Mouse (Mus musculus): ENCODE data around the gene Bag3. TPM values are rescaled to one million over a fixed set of nuclear protein-coding genes. Genes with fewer than 3 reads are reported as not detected.

Bag3 gene
- polyA plus RNA-seq (2016; fragmentation: Nextera tagmentation; extraction: Ambion mirVana): 6.4 and 7.2 TPM in 2 replicates

DNA sequence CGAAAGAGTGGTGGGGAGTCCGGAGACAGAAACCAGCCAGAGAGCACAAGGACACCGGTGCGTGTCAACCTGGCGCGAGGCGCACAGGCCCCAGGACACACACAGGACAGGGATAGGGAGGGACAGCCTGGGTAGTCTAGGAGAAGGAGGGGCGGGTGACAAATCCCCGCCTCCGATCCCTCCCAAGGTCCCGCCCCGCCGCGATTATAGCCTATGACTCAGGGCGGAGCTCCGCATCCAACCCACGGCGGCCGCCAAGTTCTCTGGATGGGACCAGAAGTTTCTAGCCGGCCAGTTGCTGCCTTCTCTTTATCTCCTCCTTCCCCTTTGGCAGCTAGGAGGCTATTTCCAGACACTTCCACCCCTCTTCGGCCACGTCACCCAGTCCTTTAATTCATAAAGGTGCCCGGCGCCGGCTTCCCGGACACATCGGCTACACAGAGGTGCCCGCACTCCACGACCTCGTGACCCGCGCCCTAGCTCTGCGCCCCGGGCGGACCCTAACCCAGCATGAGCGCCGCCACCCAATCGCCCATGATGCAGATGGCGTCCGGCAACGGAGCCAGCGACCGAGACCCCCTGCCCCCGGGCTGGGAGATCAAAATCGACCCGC lies at the start of gene Bag3:
Gene Bag3 (plus strand): TSS at position 268 of the 613 bp plus-strand sequence.
- Histone ChIP-seq H3K9me3 (replicated peaks) (no peaks in the 10 kb centered on the region), H3K27ac (replicated peaks) (peak within 1 kb of the TSS; percentile 83), H3K36me3 (no peaks in the 10 kb centered on the region), H3K4me1 (peaks cover 22% of the 10 kb centered on the region), H3K27me3 (ENCODE audit: low read depth, poor library complexity, severe bottlenecking) (peaks cover 42% of the 10 kb centered on the region), H3K4me3 (peak within 1 kb of the TSS; percentile 61)
- WGBS: under 1% methylated on average over 46 of the region's 46 CpGs
- peak; percentile 88 for DNase-seq (ENCODE audit: low spot score)

DNA sequence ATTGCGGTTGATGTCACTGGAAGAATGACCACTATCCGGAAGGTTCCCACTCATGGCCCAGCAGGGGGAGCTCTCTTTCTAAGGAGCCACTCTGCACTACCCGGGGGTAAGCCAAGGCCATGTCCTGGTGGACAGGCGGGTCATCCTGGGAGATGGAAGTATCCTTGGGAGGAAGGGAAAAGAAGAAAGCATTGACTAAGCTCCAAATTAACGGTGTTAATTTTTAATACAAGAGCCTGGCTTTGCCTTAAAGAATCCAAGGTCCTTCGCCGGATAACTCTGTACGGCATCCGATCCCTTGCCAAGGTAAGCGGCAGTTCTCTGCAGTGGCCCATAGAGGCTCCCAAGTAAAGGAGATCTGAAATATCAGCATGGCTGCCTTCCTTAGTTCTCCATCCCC lies 49.1 kb upstream of the Bag3 start:
- WGBS: 34% methylated on average over 10 of the region's 10 CpGs

GRCm38 (mm10) chr7:128488986-128489385 lies 34.4 kb upstream of the Bag3 start:
- Histone ChIP-seq H3K27ac (replicated peaks) (no peak overlapping the region), H3K9me3 (replicated peaks) (peaks cover 36% of the 10 kb centered on the region), H3K4me3 (no peak overlapping the region), H3K4me1 (no peaks in the 10 kb centered on the region), H3K36me3 (no peaks in the 10 kb centered on the region), H3K27me3 (ENCODE audit: low read depth, poor library complexity, severe bottlenecking) (no peaks in the 10 kb centered on the region)
- no peak for DNase-seq (ENCODE audit: low spot score)
- WGBS: 95% methylated on average over 3 of the region's 3 CpGs

More for the DNA sequence above, 49.1 kb upstream of the Bag3 start:
- H3K9me3 ChIP-seq (replicated peaks): no peaks in the 10 kb centered on the region; the same call in 1 of the 2 replicates
- no peaks in the 10 kb centered on the region for H3K36me3 ChIP-seq
- no peak overlapping the region for H3K27ac ChIP-seq (replicated peaks)
- DNase-seq (ENCODE audit: low spot score): peak; percentile 72
- H3K4me1 ChIP-seq: no peaks in the 10 kb centered on the region
- H3K4me3 ChIP-seq: peak overlapping the region; percentile 30; the same call in 1 of the 2 replicates
- H3K27me3 ChIP-seq (ENCODE audit: low read depth, poor library complexity, severe bottlenecking): no peaks in the 10 kb centered on the region

DNA sequence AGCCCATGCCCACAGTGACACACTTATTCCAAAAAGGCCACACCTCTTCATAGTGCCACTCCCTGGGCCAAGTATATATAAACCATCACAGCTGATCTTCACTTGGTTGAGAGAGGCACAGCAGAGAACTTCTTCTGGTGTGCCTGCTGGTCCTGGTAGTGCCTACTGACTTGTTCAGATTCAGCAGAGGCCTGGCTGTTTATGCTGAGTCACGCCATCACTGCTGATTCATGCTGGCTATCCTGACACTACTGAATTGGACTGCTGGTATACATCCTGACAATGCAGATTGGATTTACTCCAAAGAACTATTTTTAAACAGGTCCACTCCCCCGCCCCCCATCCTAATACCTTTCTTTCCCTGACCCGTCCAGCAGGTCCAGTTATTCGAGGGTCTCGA lies 28.9 kb upstream of the Bag3 start:
- H3K27ac ChIP-seq (replicated peaks): no peak overlapping the region
- 86% methylated on average over 5 of the region's 5 CpGs for WGBS
- H3K27me3 ChIP-seq (ENCODE audit: low read depth, poor library complexity, severe bottlenecking): no peaks in the 10 kb centered on the region
- H3K4me3 ChIP-seq: no peak overlapping the region
- no peaks in the 10 kb centered on the region for H3K4me1 ChIP-seq
- no peaks in the 10 kb centered on the region for H3K36me3 ChIP-seq
- H3K9me3 ChIP-seq (replicated peaks): no peaks in the 10 kb centered on the region
- no peak for DNase-seq (ENCODE audit: low spot score)

GRCm38 (mm10) chr7:128499801-128500200 lies 23.6 kb upstream of the Bag3 start:
- Histone ChIP-seq H3K27me3 (ENCODE audit: low read depth, poor library complexity, severe bottlenecking) (no peaks in the 10 kb centered on the region), H3K9me3 (replicated peaks) (no peaks in the 10 kb centered on the region), H3K36me3 (no peaks in the 10 kb centered on the region), H3K27ac (replicated peaks) (no peak overlapping the region), H3K4me1 (no peaks in the 10 kb centered on the region), H3K4me3 (no peak overlapping the region)
- no peak for DNase-seq (ENCODE audit: low spot score)
- WGBS: 86% methylated on average over 6 of the region's 6 CpGs

GRCm38 (mm10) chr7:128504091-128504490 lies 19.3 kb upstream of the Bag3 start:
- H3K9me3 ChIP-seq (replicated peaks): no peaks in the 10 kb centered on the region
- no peak for DNase-seq (ENCODE audit: low spot score)
- no peak overlapping the region for H3K4me3 ChIP-seq
- H3K4me1 ChIP-seq: peaks cover 2% of the 10 kb centered on the region; the same call in 1 of the 2 replicates
- H3K27me3 ChIP-seq (ENCODE audit: low read depth, poor library complexity, severe bottlenecking): no peaks in the 10 kb centered on the region
- 91% methylated on average over 6 of the region's 6 CpGs for WGBS
- H3K36me3 ChIP-seq: no peaks in the 10 kb centered on the region
- no peak overlapping the region for H3K27ac ChIP-seq (replicated peaks)

DNA sequence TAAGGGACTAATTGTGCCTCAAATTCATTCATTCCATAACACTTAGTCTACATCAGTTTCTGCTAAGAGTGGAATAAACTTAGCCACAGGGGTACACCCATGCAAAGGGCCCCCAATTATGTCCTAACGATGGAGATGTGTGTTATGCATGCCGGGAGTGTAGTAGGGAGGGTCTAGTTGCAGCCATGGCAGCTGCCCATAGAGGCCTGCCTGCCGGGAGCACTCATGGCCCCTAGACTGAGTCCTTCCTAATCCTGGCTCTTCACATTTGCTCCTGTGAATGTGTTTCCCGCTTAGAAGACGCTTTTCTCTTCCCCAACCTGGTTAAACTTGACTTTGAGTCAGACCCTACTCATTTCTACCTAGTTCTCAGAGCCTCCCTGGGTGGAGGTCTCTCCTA lies 11.5 kb upstream of the Bag3 start:
- Histone ChIP-seq H3K27me3 (ENCODE audit: low read depth, poor library complexity, severe bottlenecking) (peaks cover 7% of the 10 kb centered on the region; the same call in 1 of the 2 replicates), H3K9me3 (replicated peaks) (no peaks in the 10 kb centered on the region), H3K36me3 (no peaks in the 10 kb centered on the region), H3K4me1 (peaks cover 18% of the 10 kb centered on the region), H3K4me3 (no peak overlapping the region), H3K27ac (replicated peaks) (no peak overlapping the region)
- 92% methylated on average over 5 of the region's 5 CpGs for WGBS
- no peak for DNase-seq (ENCODE audit: low spot score)

GRCm38 (mm10) chr7:128513512-128513911 lies 9.9 kb upstream of the Bag3 start:
- peak overlapping the region; percentile 70 for H3K27ac ChIP-seq (replicated peaks)
- H3K4me1 ChIP-seq: peaks cover 18% of the 10 kb centered on the region
- 43% methylated on average over 7 of the region's 7 CpGs for WGBS
- DNase-seq (ENCODE audit: low spot score): no peak
- no peaks in the 10 kb centered on the region for H3K9me3 ChIP-seq (replicated peaks)
- H3K4me3 ChIP-seq: peak overlapping the region; percentile 12; the same call in 1 of the 2 replicates
- H3K27me3 ChIP-seq (ENCODE audit: low read depth, poor library complexity, severe bottlenecking): peaks cover 7% of the 10 kb centered on the region; the same call in 1 of the 2 replicates
- H3K36me3 ChIP-seq: no peaks in the 10 kb centered on the region

- 42% methylated on average over 4 of the region's 4 CpGs for WGBS
These were observed 9.1 kb upstream of the Bag3 start for GRCm38 (mm10) chr7:128514341-128514740.

GRCm38 (mm10) chr7:128516346-128516745 lies 7.1 kb upstream of the Bag3 start:
- H3K4me3 ChIP-seq: no peak overlapping the region
- H3K9me3 ChIP-seq (replicated peaks): no peaks in the 10 kb centered on the region
- 78% methylated on average over 4 of the region's 4 CpGs for WGBS
- DNase-seq (ENCODE audit: low spot score): no peak
- H3K4me1 ChIP-seq: peaks cover 18% of the 10 kb centered on the region
- no peak overlapping the region for H3K27ac ChIP-seq (replicated peaks)
- peaks cover 11% of the 10 kb centered on the region; the same call in 1 of the 2 replicates for H3K27me3 ChIP-seq (ENCODE audit: low read depth, poor library complexity, severe bottlenecking)
- H3K36me3 ChIP-seq: no peaks in the 10 kb centered on the region

More at GRCm38 (mm10) chr7:128514341-128514740, 9.1 kb upstream of the Bag3 start:
- Histone ChIP-seq H3K4me3 (no peak overlapping the region), H3K27me3 (ENCODE audit: low read depth, poor library complexity, severe bottlenecking) (peaks cover 7% of the 10 kb centered on the region; the same call in 1 of the 2 replicates), H3K27ac (replicated peaks) (0 out of 2 replicates have a peak overlapping the region, but pooled peaks have one; percentile 70), H3K9me3 (replicated peaks) (no peaks in the 10 kb centered on the region), H3K4me1 (peaks cover 18% of the 10 kb centered on the region), H3K36me3 (no peaks in the 10 kb centered on the region)
- no peak for DNase-seq (ENCODE audit: low spot score)

DNA sequence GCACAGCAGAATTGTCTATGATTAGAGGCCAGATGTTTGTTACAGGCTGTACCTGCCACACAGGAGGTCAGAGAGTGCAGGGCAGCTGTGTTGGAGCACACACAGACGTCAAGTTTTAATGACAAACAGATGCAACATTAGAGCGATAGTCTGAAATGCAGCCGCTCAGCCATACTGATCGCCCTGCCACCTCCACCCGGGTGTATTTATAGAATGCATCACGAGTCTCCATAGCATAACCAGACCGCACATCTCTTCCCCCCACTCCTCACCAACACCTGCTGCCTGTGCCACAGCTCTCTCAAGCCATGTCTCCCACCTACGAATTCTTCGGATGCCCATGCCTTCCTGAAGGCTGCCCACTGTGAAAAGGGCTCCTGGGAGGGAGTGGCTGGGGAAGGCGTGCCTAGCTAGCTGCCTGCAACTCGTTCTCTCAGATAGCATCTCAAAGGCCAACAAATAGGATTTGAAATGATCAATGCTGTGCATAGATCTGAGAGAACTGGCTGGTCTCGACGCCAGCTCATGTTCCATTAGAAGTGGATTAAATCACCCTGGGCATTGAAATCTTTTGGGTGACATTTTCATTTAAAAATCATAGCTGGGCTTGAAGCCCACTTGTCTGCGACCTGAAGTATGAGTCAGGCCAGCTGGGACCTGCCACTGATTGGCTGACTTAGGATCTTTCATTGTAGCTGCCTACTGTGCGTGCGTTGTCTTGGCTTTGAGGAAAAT lies 3.9 kb upstream of the Bag3 start:
- Histone ChIP-seq H3K27ac (replicated peaks) (no peak overlapping the region), H3K4me1 (peaks cover 17% of the 10 kb centered on the region), H3K36me3 (no peaks in the 10 kb centered on the region), H3K27me3 (ENCODE audit: low read depth, poor library complexity, severe bottlenecking) (peaks cover 36% of the 10 kb centered on the region), H3K4me3 (no peak overlapping the region), H3K9me3 (replicated peaks) (no peaks in the 10 kb centered on the region)
- 85% methylated on average over 16 of the region's 16 CpGs for WGBS
- no peak for DNase-seq (ENCODE audit: low spot score)

- Histone ChIP-seq H3K36me3 (no peaks in the 10 kb centered on the region), H3K27me3 (ENCODE audit: low read depth, poor library complexity, severe bottlenecking) (peaks cover 42% of the 10 kb centered on the region), H3K27ac (replicated peaks) (peak overlapping the region; percentile 83), H3K4me1 (peaks cover 28% of the 10 kb centered on the region), H3K4me3 (peak overlapping the region; percentile 61), H3K9me3 (replicated peaks) (no peaks in the 10 kb centered on the region)
- peak; percentile 65 for DNase-seq (ENCODE audit: low spot score)
- 2% methylated on average over 51 of the region's 51 CpGs for WGBS
These were observed 656 bp downstream of the Bag3 start for GRCm38 (mm10) chr7:128523962-128524581.

Measured in midbrain, embryonic 10.5 days (tissue).